Mouse (Mus musculus) MEL (cell line): ENCODE data around the gene Stk39. TPM values are rescaled to one million over a fixed set of nuclear protein-coding genes. Genes with fewer than 3 reads are reported as not detected.

Experiments used
- DNase-seq: peaks from one replicate; pipeline ENCODE4 v3.0.0; 2011; ENCODE audit warnings: low read depth, low spot score
- H3K27ac ChIP-seq: 2 replicates; pipeline ENCODE4 v1.5.1; 2012; ENCODE audit warnings: low read depth, mild to moderate bottlenecking, control low read depth, low read length, moderate library complexity; ENCODE audit not compliant: control insufficient read depth
- H3K27me3 ChIP-seq, 2 experiments: fragments of 150-350 bp in 1 of 2; sonication (generic) in 1 of 2; 2 replicates each; pipeline ENCODE4 v1.6.1; 2012; ENCODE audit warnings: low read length in 2 of 2, mild to moderate bottlenecking in 2 of 2, improper control_type of control experiment in 1 of 2, moderate library complexity in 1 of 2; ENCODE audit not compliant: insufficient read depth in 2 of 2, control insufficient read depth in 1 of 2
- H3K36me3 ChIP-seq, 2 experiments: 2 replicates each; pipeline ENCODE4 v1.6.1; 2012 to 2014; ENCODE audit warnings: low read length in 2 of 2, improper control_type of control experiment in 1 of 2, inconsistent platforms in 1 of 2, mild to moderate bottlenecking in 1 of 2; ENCODE audit not compliant: insufficient read depth in 2 of 2, control insufficient read depth in 1 of 2
- H3K4me1 ChIP-seq, 2 experiments: fragments of 150-350 bp in 1 of 2; sonication (generic) in 1 of 2; 2 replicates each; pipeline ENCODE4 v1.6.1; 2012; ENCODE audit warnings: low read length in 2 of 2, improper control_type of control experiment in 1 of 2, mild to moderate bottlenecking in 1 of 2; ENCODE audit not compliant: insufficient read depth in 2 of 2, control insufficient read depth in 1 of 2
- H3K4me3 ChIP-seq, 2 experiments: fragments of 150-350 bp in 1 of 2; sonication (generic) in 1 of 2; 2 replicates each; pipeline ENCODE4 v1.5.1; 2012; ENCODE audit warnings: low read depth in 2 of 2, low read length in 2 of 2, mild to moderate bottlenecking in 2 of 2, moderate library complexity in 2 of 2, control low read depth in 1 of 2, improper control_type of control experiment in 1 of 2; ENCODE audit not compliant: control insufficient read depth in 1 of 2, insufficient read depth in 1 of 2
- H3K79me2 ChIP-seq: 2 replicates; pipeline ENCODE4 v1.6.1; 2012; ENCODE audit warnings: mild to moderate bottlenecking, low read length, moderate library complexity; ENCODE audit not compliant: control insufficient read depth, poor library complexity, insufficient read depth
- H3K9ac ChIP-seq: 2 replicates; pipeline ENCODE4 v1.6.1; 2012; ENCODE audit warnings: low read depth, mild to moderate bottlenecking, control low read depth, low read length, moderate library complexity; ENCODE audit not compliant: control insufficient read depth, poor library complexity, severe bottlenecking
- H3K9me3 ChIP-seq: fragments of 150-350 bp; sonication (generic); replicated peaks from 2 replicates; pipeline ENCODE4 v1.6.1; 2012; ENCODE audit warnings: mild to moderate bottlenecking, low read length, improper control_type of control experiment, moderate library complexity; ENCODE audit not compliant: insufficient read depth
- CHD2 ChIP-seq: IDR thresholded peaks from 2 replicates; pipeline ENCODE4 v1.6.1; 2011; ENCODE audit warnings: low read length, improper control_type of control experiment
- CTCF ChIP-seq, 3 experiments: IDR thresholded peaks in 2 of 3; conservative IDR thresholded peaks in 1 of 3; 2 replicates each; pipeline ENCODE4 v1.5.1; 2011 to 2012; ENCODE audit warnings: low read length in 3 of 3, low read depth in 2 of 3, mild to moderate bottlenecking in 2 of 3, improper control_type of control experiment in 1 of 3, inconsistent platforms in 1 of 3, mixed read lengths in 1 of 3, moderate library complexity in 1 of 3; ENCODE audit not compliant: control insufficient read depth in 1 of 3, insufficient read depth in 1 of 3, poor library complexity in 1 of 3, severe bottlenecking in 1 of 3
- EP300 ChIP-seq, 2 experiments: IDR thresholded peaks; 2 replicates each; pipeline ENCODE4 v1.6.1; 2011; ENCODE audit warnings: improper control_type of control experiment in 2 of 2, low read length in 2 of 2, low read depth in 1 of 2, mild to moderate bottlenecking in 1 of 2
- GATA1 ChIP-seq: IDR thresholded peaks from 2 replicates; pipeline ENCODE4 v1.6.1; 2011; ENCODE audit warnings: low read depth, low read length, improper control_type of control experiment
- KAT2A ChIP-seq: conservative IDR thresholded peaks from 2 replicates; pipeline ENCODE4 v1.6.1; 2012; ENCODE audit warnings: low read depth, low read length, improper control_type of control experiment, inconsistent platforms
- MAFK ChIP-seq: IDR thresholded peaks from 2 replicates; pipeline ENCODE4 v1.6.1; 2011; ENCODE audit warnings: low read depth, mild to moderate bottlenecking, low read length, improper control_type of control experiment, borderline replicate concordance
- MAZ ChIP-seq: IDR thresholded peaks from 2 replicates; pipeline ENCODE4 v1.6.1; 2012; ENCODE audit warnings: low read depth, mild to moderate bottlenecking, inconsistent platforms, low read length, improper control_type of control experiment
- MEF2A ChIP-seq: IDR thresholded peaks from 2 replicates; pipeline ENCODE4 v1.6.1; 2014; ENCODE audit warnings: low read depth, mild to moderate bottlenecking, inconsistent platforms, low read length, improper control_type of control experiment; ENCODE audit not compliant: poor library complexity, insufficient replicate concordance, severe bottlenecking; ENCODE audit errors: extremely low read depth
- RAD21 ChIP-seq: IDR thresholded peaks from 2 replicates; pipeline ENCODE4 v1.6.1; 2011; ENCODE audit warnings: mild to moderate bottlenecking, low read depth, low read length, improper control_type of control experiment
- RCOR1 ChIP-seq: IDR thresholded peaks from 2 replicates; pipeline ENCODE4 v1.6.1; 2012; ENCODE audit warnings: low read depth, mild to moderate bottlenecking, inconsistent platforms, low read length, improper control_type of control experiment
- SMC3 ChIP-seq: IDR thresholded peaks from 2 replicates; pipeline ENCODE4 v1.6.1; 2011; ENCODE audit warnings: low read depth, low read length, improper control_type of control experiment
- USF1 ChIP-seq: IDR thresholded peaks from 2 replicates; pipeline ENCODE4 v1.6.1; 2014; ENCODE audit warnings: low read depth, mild to moderate bottlenecking, inconsistent platforms, low read length, improper control_type of control experiment, moderate library complexity
- ZC3H11A ChIP-seq: IDR thresholded peaks from 2 replicates; pipeline ENCODE4 v1.6.1; 2012; ENCODE audit warnings: low read depth, mild to moderate bottlenecking, inconsistent platforms, low read length, improper control_type of control experiment
- ZMIZ1 ChIP-seq: IDR thresholded peaks from 2 replicates; pipeline ENCODE4 v1.6.1; 2012; ENCODE audit warnings: low read depth, mild to moderate bottlenecking, inconsistent platforms, low read length, improper control_type of control experiment, moderate library complexity
- ZNF384 ChIP-seq: IDR thresholded peaks from 2 replicates; pipeline ENCODE4 v1.6.1; 2012; ENCODE audit warnings: low read depth, mild to moderate bottlenecking, inconsistent platforms, low read length, improper control_type of control experiment
- polyA plus RNA-seq, 2 experiments: library from polyadenylated mRNA; stranded (reverse) in 1 of 2; unstranded in 1 of 2; fragments of >175 nt in 1 of 2; fragments of >200 nt in 1 of 2; gene quantifications; 2 replicates each; pipeline versions ENCODE4 v1.2.1 to v1.2.4; 2012; ENCODE audit warnings: low replicate concordance in 2 of 2, low read depth in 1 of 2; ENCODE audit not compliant: insufficient read length in 2 of 2, insufficient read depth in 1 of 2, missing spikeins in 1 of 2
- total RNA-seq: library from RNA; depleted of rRNA; stranded (reverse); fragments of 300-350 nt; gene quantifications from 2 replicates; pipeline ENCODE4 v1.2.3, GENCODE M21; 2012

Stk39 gene
- total and polyA plus RNA-seq, 3 experiments, result not detected

DNA sequence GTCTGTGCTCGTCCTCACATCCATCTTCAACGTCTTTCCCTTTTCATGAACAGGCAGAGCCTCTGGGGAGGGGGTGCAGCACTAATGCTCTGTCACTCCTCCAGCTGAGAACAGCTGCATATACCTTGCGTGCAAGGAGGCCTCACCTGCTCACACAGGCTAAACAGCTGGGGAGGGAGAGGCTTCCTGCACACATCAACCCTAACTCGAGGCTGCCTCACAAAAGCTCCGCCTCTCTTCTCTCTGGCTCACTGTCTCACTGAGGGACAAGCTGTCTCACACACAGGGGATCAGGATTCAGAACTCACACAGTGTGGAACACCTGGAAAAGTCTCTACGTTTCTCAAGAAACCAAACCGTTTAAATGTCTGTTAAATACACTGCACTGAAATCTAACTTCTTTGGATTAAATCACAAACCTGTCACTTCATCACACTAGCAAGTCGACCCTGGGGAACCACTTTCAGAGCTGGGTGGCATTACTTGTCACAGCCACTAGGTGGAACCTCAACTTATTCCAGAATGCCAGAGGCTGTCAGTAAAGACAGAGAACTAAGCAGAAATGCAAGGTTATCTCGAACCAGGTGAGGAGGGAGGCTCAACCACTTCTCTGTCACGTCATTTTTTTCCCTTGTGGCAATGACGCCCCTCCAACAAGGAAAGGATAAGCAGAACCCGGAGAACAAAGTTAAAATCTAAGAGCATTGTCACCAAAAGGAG is 107.7 kb downstream of the Stk39 start:
- H3K27me3 ChIP-seq, result no peaks in the 10 kb centered on the region
- no peaks in the 10 kb centered on the region for H3K4me1 ChIP-seq
- no peak overlapping the region for H3K9ac ChIP-seq
- H3K79me2 ChIP-seq, result no peaks in the 10 kb centered on the region
- peak; percentile 7 for DNase-seq
- H3K36me3 ChIP-seq, result no peaks in the 10 kb centered on the region
- no peaks in the 10 kb centered on the region for H3K9me3 ChIP-seq
- H3K4me3 ChIP-seq, result no peak overlapping the region
- no peak overlapping the region for H3K27ac ChIP-seq
- TF ChIP-seq MAFK (no peak), CTCF (IDR thresholded peaks at IDR 0.05 in 2 of 3, conservative IDR thresholded peaks at IDR 0.05 in 1 of 3; ENCODE audit: control insufficient read depth in 1 of 3, insufficient read depth in 1 of 3, low read depth in 2 of 3, low read length in 3 of 3, poor library complexity in 1 of 3, severe bottlenecking in 1 of 3) (peak; percentile 3 to 25 (median 6); a peak in 4 of 6 replicates), ZC3H11A (no peak), GATA1 (no peak), RAD21 (peak; percentile 6; the same call in 1 of the 2 replicates), SMC3 (0 out of 2 replicates have a peak, but pooled peaks have one; percentile 15)

DNA sequence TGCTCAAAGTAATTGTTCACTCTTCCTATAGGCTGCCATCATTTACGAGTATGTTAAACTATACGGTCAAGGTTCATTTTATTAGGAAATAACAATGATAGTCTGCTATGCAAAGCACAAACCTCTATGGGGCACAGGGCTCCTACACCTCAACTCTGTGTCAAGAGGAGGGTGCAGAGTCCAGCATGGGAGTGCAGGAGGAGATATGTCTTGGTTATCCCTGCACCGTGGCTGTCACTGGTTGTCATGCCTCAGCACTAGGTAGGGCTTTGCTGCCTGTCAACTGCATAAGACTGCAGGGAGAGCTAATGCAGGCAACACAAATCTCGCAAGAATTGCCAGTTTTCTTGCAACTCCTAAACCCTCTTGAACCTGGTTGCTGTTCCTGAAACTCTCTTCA is 108.9 kb downstream of the Stk39 start:
- H3K79me2 ChIP-seq, result no peaks in the 10 kb centered on the region
- no peak overlapping the region for H3K4me3 ChIP-seq
- no peak overlapping the region for H3K27ac ChIP-seq
- no peaks in the 10 kb centered on the region for H3K9me3 ChIP-seq
- H3K9ac ChIP-seq, result no peak overlapping the region
- no peak for DNase-seq
- no peaks in the 10 kb centered on the region for H3K4me1 ChIP-seq
- no peaks in the 10 kb centered on the region for H3K27me3 ChIP-seq
- H3K36me3 ChIP-seq, result no peaks in the 10 kb centered on the region
- TF ChIP-seq EP300 (IDR thresholded peaks at IDR 0.05; ENCODE audit: low read depth in 1 of 2, low read length in 2 of 2), result no peak
- no peak for TF ChIP-seq RAD21
- no peak for TF ChIP-seq CHD2
- no peak for TF ChIP-seq MEF2A
- TF ChIP-seq ZMIZ1, result no peak
- TF ChIP-seq ZNF384, result no peak
- no peak for TF ChIP-seq CTCF (IDR thresholded peaks at IDR 0.05 in 2 of 3, conservative IDR thresholded peaks at IDR 0.05 in 1 of 3; ENCODE audit: control insufficient read depth in 1 of 3, insufficient read depth in 1 of 3, low read depth in 2 of 3, low read length in 3 of 3, poor library complexity in 1 of 3, severe bottlenecking in 1 of 3)
- no peak for TF ChIP-seq USF1
- no peak for TF ChIP-seq KAT2A
- TF ChIP-seq RCOR1, result no peak
- no peak for TF ChIP-seq MAZ
- TF ChIP-seq ZC3H11A, result no peak
